Mouse (Mus musculus): ENCODE data around the gene Krtap4-8. TPM values are rescaled to one million over a fixed set of nuclear protein-coding genes. Genes with fewer than 3 reads are reported as not detected.

The Krtap4-8 gene
- polyA plus RNA-seq, 1 experiment from 2014 or later = not detected

DNA sequence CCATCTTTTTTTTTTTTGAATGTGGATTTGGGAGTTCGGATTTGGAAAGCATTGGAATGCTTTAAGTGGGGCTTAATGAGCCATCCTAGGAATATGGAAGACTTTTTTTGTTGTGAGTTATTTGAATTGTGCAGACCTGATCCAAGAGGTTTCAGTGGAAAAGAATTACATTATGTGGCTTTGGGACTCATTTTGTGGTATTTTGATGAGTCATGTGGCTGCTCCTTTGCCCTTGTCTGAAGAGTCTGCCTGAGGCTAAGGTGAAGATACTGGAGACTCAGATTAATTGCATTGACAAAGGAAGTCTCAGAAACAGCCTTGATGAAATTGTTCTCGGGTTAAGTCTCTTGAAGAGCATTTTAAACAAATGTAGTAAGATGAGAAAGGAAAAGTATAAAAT, 12.1 kb downstream of the Krtap4-8 start:
- ATAC-seq (replicated peaks; ENCODE audit: low FRiP score, low TSS enrichment, low read depth) (no peak), DNase-seq (ENCODE audit: low spot score) (no peak)
- no peaks in the 10 kb centered on the region for H3K4me1 ChIP-seq (replicated peaks; ENCODE audit: control insufficient read depth, insufficient read depth, low read length)
- H3K27me3 ChIP-seq (replicated peaks; ENCODE audit: control insufficient read depth, insufficient read depth, low read length) = no peaks in the 10 kb centered on the region
- no peak overlapping the region for H3K4me3 ChIP-seq (ENCODE audit: low read depth, low read length)
- H3K9me3 ChIP-seq (ENCODE audit: control insufficient read depth, low read length) = no peaks in the 10 kb centered on the region
- no peak overlapping the region for H3K27ac ChIP-seq (ENCODE audit: low read depth)
- WGBS = 74% methylated on average over 2 of the region's 2 CpGs
- no peak overlapping the region for H3K4me2 ChIP-seq (ENCODE audit: low read length)
- H3K9ac ChIP-seq (ENCODE audit: low read length) = no peak overlapping the region
- no peaks in the 10 kb centered on the region for H3K36me3 ChIP-seq (ENCODE audit: control insufficient read depth, insufficient read depth, low read length)

DNA sequence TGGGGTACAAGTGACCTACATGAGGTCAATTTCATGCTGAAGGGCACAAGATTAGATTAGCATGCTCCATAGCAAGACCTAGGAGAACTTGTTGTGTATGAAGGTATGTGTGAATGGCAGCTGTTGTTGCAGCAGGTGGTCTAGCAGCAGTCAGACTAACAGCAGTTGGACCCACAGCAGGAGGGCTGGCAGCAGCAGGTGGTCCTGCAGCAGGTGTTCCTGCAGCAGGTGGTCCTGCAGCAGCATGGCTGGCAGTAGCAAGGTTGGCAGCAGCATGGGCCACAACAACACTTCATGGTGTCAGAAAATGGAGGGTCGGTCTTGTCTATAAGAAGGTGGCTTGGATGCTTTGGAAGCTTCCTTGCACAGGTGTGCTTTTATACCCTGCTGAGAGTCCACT, 21.6 kb downstream of the Krtap4-8 start:
- Histone ChIP-seq H3K4me1 (replicated peaks; ENCODE audit: control insufficient read depth, insufficient read depth, low read length) (no peaks in the 10 kb centered on the region), H3K9me3 (ENCODE audit: control insufficient read depth, low read length) (no peaks in the 10 kb centered on the region), H3K36me3 (ENCODE audit: control insufficient read depth, insufficient read depth, low read length) (no peaks in the 10 kb centered on the region), H3K4me2 (ENCODE audit: low read length) (no peak overlapping the region), H3K9ac (ENCODE audit: low read length) (no peak overlapping the region), H3K27ac (ENCODE audit: low read depth) (no peak overlapping the region), H3K4me3 (ENCODE audit: low read depth, low read length) (no peak overlapping the region), H3K27me3 (replicated peaks; ENCODE audit: control insufficient read depth, insufficient read depth, low read length) (no peaks in the 10 kb centered on the region)
- WGBS = 83% methylated on average over 1 of the region's 1 CpGs
- no peak for DNase-seq (ENCODE audit: low spot score)
- no peak for ATAC-seq (replicated peaks; ENCODE audit: low FRiP score, low TSS enrichment, low read depth)

DNA sequence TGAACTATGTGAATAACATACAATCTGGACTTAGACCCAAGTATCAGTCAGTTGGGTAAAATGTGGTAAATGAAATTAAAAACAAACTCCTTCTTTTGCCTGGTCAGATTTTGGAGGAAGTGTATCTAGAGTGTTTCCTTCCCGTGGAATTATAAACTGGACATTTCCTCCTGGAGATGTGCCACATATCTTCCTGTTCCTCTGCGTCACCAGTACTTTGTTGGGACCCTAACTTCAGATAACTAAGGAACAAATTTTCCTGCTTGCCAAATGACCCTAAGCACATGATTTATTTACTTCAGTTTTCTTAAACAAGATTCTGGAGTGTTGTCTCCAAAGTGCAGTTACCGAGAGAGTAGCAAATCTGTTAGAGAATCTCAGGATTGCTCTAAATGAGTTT, 36.5 kb downstream of the Krtap4-8 start:
- H3K4me3 ChIP-seq (ENCODE audit: low read depth, low read length) = no peak overlapping the region
- no peaks in the 10 kb centered on the region for H3K36me3 ChIP-seq (ENCODE audit: control insufficient read depth, insufficient read depth, low read length)
- no peak for ATAC-seq (replicated peaks; ENCODE audit: low FRiP score, low TSS enrichment, low read depth)
- no peaks in the 10 kb centered on the region for H3K4me1 ChIP-seq (replicated peaks; ENCODE audit: control insufficient read depth, insufficient read depth, low read length)
- 76% methylated on average over 3 of the region's 3 CpGs for WGBS
- H3K9ac ChIP-seq (ENCODE audit: low read length) = no peak overlapping the region
- H3K9me3 ChIP-seq (ENCODE audit: control insufficient read depth, low read length) = no peaks in the 10 kb centered on the region
- DNase-seq (ENCODE audit: low spot score) = no peak
- H3K4me2 ChIP-seq (ENCODE audit: low read length) = no peak overlapping the region
- H3K27me3 ChIP-seq (replicated peaks; ENCODE audit: control insufficient read depth, insufficient read depth, low read length) = no peaks in the 10 kb centered on the region
- no peak overlapping the region for H3K27ac ChIP-seq (ENCODE audit: low read depth)

DNA sequence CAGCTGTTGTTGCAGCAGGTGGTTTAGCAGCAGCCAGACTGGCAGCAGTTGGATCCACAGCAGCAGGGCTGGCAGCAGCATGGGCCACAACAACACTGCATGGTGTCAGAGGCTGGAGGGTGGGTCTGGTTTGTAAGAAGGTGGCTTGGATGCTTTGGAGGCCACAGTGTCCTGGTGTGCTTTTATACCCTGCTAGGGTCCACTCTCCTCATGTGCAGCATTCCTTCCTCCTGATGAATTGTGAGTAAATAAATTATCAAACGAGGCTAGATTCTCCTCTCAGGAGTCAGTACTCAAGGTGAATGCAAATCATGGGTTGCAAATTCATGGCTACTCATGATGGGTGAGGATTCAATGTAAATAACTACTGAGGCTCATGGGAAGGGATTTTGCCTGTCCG, 46.3 kb downstream of the Krtap4-8 start, which contains the start of gene Gm14180:
Gene Gm14180, minus strand, starts transcription at position 101 of the 400 bp plus-strand sequence.
- Histone ChIP-seq H3K4me3 (ENCODE audit: low read depth, low read length) (no peak within 1 kb of the TSS), H3K9me3 (ENCODE audit: control insufficient read depth, low read length) (no peaks in the 10 kb centered on the region), H3K27me3 (replicated peaks; ENCODE audit: control insufficient read depth, insufficient read depth, low read length) (no peaks in the 10 kb centered on the region), H3K27ac (ENCODE audit: low read depth) (no peak within 1 kb of the TSS), H3K4me2 (ENCODE audit: low read length) (no peak within 1 kb of the TSS), H3K9ac (ENCODE audit: low read length) (no peak within 1 kb of the TSS), H3K36me3 (ENCODE audit: control insufficient read depth, insufficient read depth, low read length) (no peaks in the 10 kb centered on the region), H3K4me1 (replicated peaks; ENCODE audit: control insufficient read depth, insufficient read depth, low read length) (no peaks in the 10 kb centered on the region)
- DNase-seq (ENCODE audit: low spot score) = no peak
- no peak for ATAC-seq (replicated peaks; ENCODE audit: low FRiP score, low TSS enrichment, low read depth)
- WGBS = 57% methylated on average over 2 of the region's 2 CpGs

Other genes starting within 250 kb of the Krtap4-8 start
- not detected in 2 replicates for gene Krt40, start 237.5 kb downstream of the Krtap4-8 start, polyA plus RNA-seq (2014; fragmentation: Nextera tagmentation; extraction: Ambion mirVana)
- gene Krtap3-3, start 229.8 kb downstream of the Krtap4-8 start, polyA plus RNA-seq (2014; fragmentation: Nextera tagmentation; extraction: Ambion mirVana) = not detected in 2 replicates
- gene Krtap3-2, start 223.9 kb downstream of the Krtap4-8 start, polyA plus RNA-seq (2014; fragmentation: Nextera tagmentation; extraction: Ambion mirVana) = not detected in 2 replicates
- not detected in 2 replicates for gene Gm11939, start 221.2 kb downstream of the Krtap4-8 start, polyA plus RNA-seq (2014; fragmentation: Nextera tagmentation; extraction: Ambion mirVana)
- gene Krtap3-1, start 214.1 kb downstream of the Krtap4-8 start, polyA plus RNA-seq (2014; fragmentation: Nextera tagmentation; extraction: Ambion mirVana) = not detected in 2 replicates
- gene Krtap1-5, start 199.7 kb downstream of the Krtap4-8 start, polyA plus RNA-seq (2014; fragmentation: Nextera tagmentation; extraction: Ambion mirVana) = not detected in 2 replicates
- gene Krtap1-4, start 197.1 kb downstream of the Krtap4-8 start, polyA plus RNA-seq (2014; fragmentation: Nextera tagmentation; extraction: Ambion mirVana) = not detected in 2 replicates
- gene Krtap1-3, start 189.4 kb downstream of the Krtap4-8 start, polyA plus RNA-seq (2014; fragmentation: Nextera tagmentation; extraction: Ambion mirVana) = not detected in 2 replicates
- not detected in 2 replicates for gene Krtap9-3, start 182.6 kb downstream of the Krtap4-8 start, polyA plus RNA-seq (2014; fragmentation: Nextera tagmentation; extraction: Ambion mirVana)
- gene Gm11938, start 177.4 kb downstream of the Krtap4-8 start, polyA plus RNA-seq (2014; fragmentation: Nextera tagmentation; extraction: Ambion mirVana) = not detected in 2 replicates
- gene Gm11937, start 170.5 kb downstream of the Krtap4-8 start, polyA plus RNA-seq (2014; fragmentation: Nextera tagmentation; extraction: Ambion mirVana) = not detected in 2 replicates
- not detected in 2 replicates for gene Krtap2-4, start 165.9 kb downstream of the Krtap4-8 start, polyA plus RNA-seq (2014; fragmentation: Nextera tagmentation; extraction: Ambion mirVana)
- not detected in 2 replicates for gene Gm11562, start 160.3 kb downstream of the Krtap4-8 start, polyA plus RNA-seq (2014; fragmentation: Nextera tagmentation; extraction: Ambion mirVana)
- gene Krtap4-1, start 152.5 kb downstream of the Krtap4-8 start, polyA plus RNA-seq (2014; fragmentation: Nextera tagmentation; extraction: Ambion mirVana) = not detected in 2 replicates
- gene Krtap4-2, start 145.6 kb downstream of the Krtap4-8 start, polyA plus RNA-seq (2014; fragmentation: Nextera tagmentation; extraction: Ambion mirVana) = not detected in 2 replicates
- not detected in 2 replicates for gene Krtap4-7, start 136.6 kb downstream of the Krtap4-8 start, polyA plus RNA-seq (2014; fragmentation: Nextera tagmentation; extraction: Ambion mirVana)
- gene Gm11555, start 130.5 kb downstream of the Krtap4-8 start, polyA plus RNA-seq (2014; fragmentation: Nextera tagmentation; extraction: Ambion mirVana) = not detected in 2 replicates
- gene Gm11563, start 121.7 kb downstream of the Krtap4-8 start, polyA plus RNA-seq (2014; fragmentation: Nextera tagmentation; extraction: Ambion mirVana) = not detected in 2 replicates
- gene Krtap4-6, start 114.7 kb downstream of the Krtap4-8 start, polyA plus RNA-seq (2014; fragmentation: Nextera tagmentation; extraction: Ambion mirVana) = not detected in 2 replicates
- gene Gm14190, start 90.0 kb downstream of the Krtap4-8 start, polyA plus RNA-seq (2014; fragmentation: Nextera tagmentation; extraction: Ambion mirVana) = not detected in 2 replicates
- not detected in 2 replicates for gene Gm14180, start 46.4 kb downstream of the Krtap4-8 start, polyA plus RNA-seq (2014; fragmentation: Nextera tagmentation; extraction: Ambion mirVana)
- gene Gm11595, start 7.8 kb downstream of the Krtap4-8 start, polyA plus RNA-seq (2014; fragmentation: Nextera tagmentation; extraction: Ambion mirVana) = not detected in 2 replicates
- not detected in 2 replicates for gene Krtap4-9, start 4.5 kb upstream of the Krtap4-8 start, polyA plus RNA-seq (2014; fragmentation: Nextera tagmentation; extraction: Ambion mirVana)
- not detected in 2 replicates for gene Gm11596, start 12.8 kb upstream of the Krtap4-8 start, polyA plus RNA-seq (2014; fragmentation: Nextera tagmentation; extraction: Ambion mirVana)
- gene Gm11569, start 18.2 kb upstream of the Krtap4-8 start, polyA plus RNA-seq (2014; fragmentation: Nextera tagmentation; extraction: Ambion mirVana) = not detected in 2 replicates
- not detected in 2 replicates for gene Gm11554, start 23.7 kb upstream of the Krtap4-8 start, polyA plus RNA-seq (2014; fragmentation: Nextera tagmentation; extraction: Ambion mirVana)
- gene Krtap4-13, start 29.2 kb upstream of the Krtap4-8 start, polyA plus RNA-seq (2014; fragmentation: Nextera tagmentation; extraction: Ambion mirVana) = not detected in 2 replicates
- not detected in 2 replicates for gene Gm11564, start 35.0 kb upstream of the Krtap4-8 start, polyA plus RNA-seq (2014; fragmentation: Nextera tagmentation; extraction: Ambion mirVana)
- not detected in 2 replicates for gene 2300003K06Rik, start 57.4 kb upstream of the Krtap4-8 start, polyA plus RNA-seq (2014; fragmentation: Nextera tagmentation; extraction: Ambion mirVana)
- gene Krtap4-16, start 70.9 kb upstream of the Krtap4-8 start, polyA plus RNA-seq (2014; fragmentation: Nextera tagmentation; extraction: Ambion mirVana) = 0.19 TPM in 1 of 2 replicates, not detected in the other
- gene Gm11568, start 77.2 kb upstream of the Krtap4-8 start, polyA plus RNA-seq (2014; fragmentation: Nextera tagmentation; extraction: Ambion mirVana) = not detected in 2 replicates
- gene Gm11559, start 83.8 kb upstream of the Krtap4-8 start, polyA plus RNA-seq (2014; fragmentation: Nextera tagmentation; extraction: Ambion mirVana) = not detected in 2 replicates
- not detected in 2 replicates for gene Krtap9-1, start 92.7 kb upstream of the Krtap4-8 start, polyA plus RNA-seq (2014; fragmentation: Nextera tagmentation; extraction: Ambion mirVana)
- not detected in 2 replicates for gene Gm11567, start 98.5 kb upstream of the Krtap4-8 start, polyA plus RNA-seq (2014; fragmentation: Nextera tagmentation; extraction: Ambion mirVana)
- not detected in 2 replicates for gene Krtap31-1, start 127.2 kb upstream of the Krtap4-8 start, polyA plus RNA-seq (2014; fragmentation: Nextera tagmentation; extraction: Ambion mirVana)
- not detected in 2 replicates for gene Gm11565, start 134.0 kb upstream of the Krtap4-8 start, polyA plus RNA-seq (2014; fragmentation: Nextera tagmentation; extraction: Ambion mirVana)
- not detected in 2 replicates for gene Krtap31-2, start 155.6 kb upstream of the Krtap4-8 start, polyA plus RNA-seq (2014; fragmentation: Nextera tagmentation; extraction: Ambion mirVana)
- gene Krtap9-5, start 167.8 kb upstream of the Krtap4-8 start, polyA plus RNA-seq (2014; fragmentation: Nextera tagmentation; extraction: Ambion mirVana) = not detected in 2 replicates
- gene Krtap29-1, start 198.3 kb upstream of the Krtap4-8 start, polyA plus RNA-seq (2014; fragmentation: Nextera tagmentation; extraction: Ambion mirVana) = not detected in 2 replicates
- not detected in 2 replicates for gene Krtap16-1, start 205.9 kb upstream of the Krtap4-8 start, polyA plus RNA-seq (2014; fragmentation: Nextera tagmentation; extraction: Ambion mirVana)
- gene Krtap17-1, start 213.3 kb upstream of the Krtap4-8 start, polyA plus RNA-seq (2014; fragmentation: Nextera tagmentation; extraction: Ambion mirVana) = not detected in 2 replicates
- gene Krt33a, start 235.5 kb upstream of the Krtap4-8 start, polyA plus RNA-seq (2014; fragmentation: Nextera tagmentation; extraction: Ambion mirVana) = not detected in 2 replicates
- gene Krt33b, start 249.2 kb upstream of the Krtap4-8 start, polyA plus RNA-seq (2014; fragmentation: Nextera tagmentation; extraction: Ambion mirVana) = 0.11 TPM in 1 of 2 replicates, not detected in the other

Measured in intestine, embryonic 14.5 days (tissue).